In the genomic region with DNA sequence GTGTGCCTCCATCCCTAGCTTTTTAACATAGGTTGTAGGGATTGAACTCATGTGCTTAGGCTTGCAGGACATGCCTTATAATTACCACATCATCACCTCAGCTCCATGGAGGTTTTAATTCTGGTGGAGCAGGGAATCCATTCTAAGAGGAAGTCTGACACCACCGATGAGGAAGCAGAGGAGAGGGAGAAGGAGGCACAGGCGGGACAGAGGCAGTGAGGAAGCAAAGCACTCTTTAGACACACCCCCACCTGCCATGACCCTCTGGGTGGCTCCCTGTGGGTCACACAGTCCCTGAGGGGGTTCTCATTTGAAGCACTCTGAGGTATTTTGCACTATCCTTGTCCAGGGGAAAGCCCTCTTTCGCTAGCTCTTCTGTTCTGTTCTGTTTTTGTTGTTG, we compare ENCODE assay signal across 25 mouse cellular contexts.
"Had no signal": no experiment of that assay in that cellular context is flagged by ENCODE, and none has a peak within 500 bp of the region (broad histone marks: within the 10 kb centered on the region; RNA-seq: fewer than 3 reads in every experiment).

No protein-coding gene starts in this region.

- H3K27ac ChIP-seq: heart, embryonic 10.5 days; hindbrain, embryonic 10.5 days; hindbrain, embryonic 12.5 days; hindbrain, embryonic 14.5 days; intestine, embryonic 15.5 days; layer of hippocampus, adult 2 months; limb, embryonic 13.5 days; limb, embryonic 15.5 days; liver, embryonic 12.5 days; liver, embryonic 14.5 days had no signal

- H3K4me3 ChIP-seq: heart, embryonic 10.5 days; heart, embryonic 12.5 days; hindbrain, embryonic 10.5 days; hindbrain, embryonic 12.5 days; intestine, embryonic 15.5 days; layer of hippocampus, adult 2 months; limb, embryonic 13.5 days; limb, embryonic 15.5 days; liver, embryonic 12.5 days had no signal

- H3K27me3 ChIP-seq: heart, embryonic 12.5 days; hindbrain, embryonic 12.5 days; intestine, embryonic 15.5 days; limb, embryonic 13.5 days; limb, embryonic 15.5 days; liver, embryonic 12.5 days had no signal

- H3K9me3 ChIP-seq: heart, embryonic 10.5 days; heart, embryonic 12.5 days; hindbrain, embryonic 10.5 days; hindbrain, embryonic 12.5 days; intestine, embryonic 15.5 days; limb, embryonic 13.5 days; limb, embryonic 15.5 days; liver, embryonic 12.5 days had no signal

- ATAC-seq: hindbrain, embryonic 16.5 days; inflammation-experienced regulatory T-cells, adult 6 months; intestine, embryonic 15.5 days; intestine, postnatal 0 days; liver, embryonic 12.5 days had no signal

- DNase-seq: gastrocnemius, postnatal 14 days; gastrocnemius, postnatal 36 days; heart, adult 18-20 months; heart, postnatal 10 days; heart, postnatal 4 days; kidney, adult 18-20 months; kidney, adult 8-10 months; kidney, postnatal 10 days; kidney, postnatal 25 days; kidney, postnatal 4 days; layer of hippocampus, postnatal 36 days had no signal

- H3K9ac ChIP-seq: heart, embryonic 12.5 days; hindbrain, embryonic 12.5 days; hindbrain, embryonic 14.5 days; intestine, embryonic 15.5 days; limb, embryonic 13.5 days; limb, embryonic 15.5 days; liver, embryonic 12.5 days; liver, embryonic 14.5 days had no signal

- H3K4me2 ChIP-seq: heart, embryonic 12.5 days; hindbrain, embryonic 12.5 days; hindbrain, embryonic 14.5 days; intestine, embryonic 15.5 days; limb, embryonic 13.5 days; limb, embryonic 15.5 days; liver, embryonic 12.5 days had no signal

- H3K36me3 ChIP-seq: heart, embryonic 10.5 days; heart, embryonic 12.5 days; intestine, embryonic 15.5 days; limb, embryonic 13.5 days; limb, embryonic 15.5 days; liver, embryonic 12.5 days had no signal

- H3K4me1 ChIP-seq: heart, embryonic 10.5 days; heart, embryonic 12.5 days; hindbrain, embryonic 12.5 days; intestine, embryonic 15.5 days; liver, embryonic 12.5 days had no signal
